Mouse (Mus musculus) heart, embryonic 10.5 days (tissue): Measurements from ENCODE around the gene Klk5. TPM values are rescaled to one million over a fixed set of nuclear protein-coding genes. Genes with fewer than 3 reads are reported as not detected.
A peak's percentile ranks its signal among the peaks of the same experiment; 100 is the strongest.

Source experiments
- DNase-seq: peaks from one replicate; pipeline ENCODE4 v3.0.0-alpha.2; 2017; ENCODE audit warnings: low spot score
- H3K27ac ChIP-seq: fragments of 300-500 bp; sonication (generic); 2 replicates; pipeline ENCODE4 v1.5.1; 2016; ENCODE audit warnings: mild to moderate bottlenecking
- H3K27me3 ChIP-seq: fragments of 300-500 bp; sonication (generic); 2 replicates; pipeline ENCODE4 v1.6.1; 2016; ENCODE audit warnings: mild to moderate bottlenecking; ENCODE audit not compliant: poor library complexity, insufficient read depth, severe bottlenecking
- H3K36me3 ChIP-seq: fragments of 300-500 bp; sonication (generic); 2 replicates; pipeline ENCODE4 v1.6.1; 2016; ENCODE audit warnings: mild to moderate bottlenecking, moderate library complexity
- H3K4me1 ChIP-seq: fragments of 300-500 bp; sonication (generic); 2 replicates; pipeline ENCODE4 v1.6.1; 2016; ENCODE audit warnings: mild to moderate bottlenecking
- H3K4me3 ChIP-seq: fragments of 300-500 bp; sonication (generic); 2 replicates; pipeline ENCODE4 v1.5.1; 2016; ENCODE audit warnings: mild to moderate bottlenecking, moderate library complexity
- H3K9me3 ChIP-seq: fragments of 300-500 bp; sonication (generic); 2 replicates; pipeline ENCODE4 v1.6.1; 2016; ENCODE audit warnings: mild to moderate bottlenecking, moderate library complexity
- WGBS: fragments of 180-500 bp; shearing (Covaris S2); methylation state at CpG from one replicate; pipeline ENCODE4 v1.1.7; 2016; 5-methylcytosine and 5-hydroxymethylcytosine counted together
- polyA plus RNA-seq: library from polyadenylated mRNA; unstranded; fragments of >200 nt; fragmentation: Nextera tagmentation; extraction: Ambion mirVana; gene quantifications from 2 replicates; pipeline ENCODE4 v1.2.1, GENCODE M21; 2016

Klk5 gene
- polyA plus RNA-seq = 0.14 TPM in 1 of 2 replicates, not detected in the other

- Histone ChIP-seq H3K4me3 (no peak within 1 kb of the TSS), H3K27me3 (no peaks in the 10 kb centered on the region), H3K36me3 (no peaks in the 10 kb centered on the region), H3K9me3 (no peaks in the 10 kb centered on the region), H3K27ac (no peak within 1 kb of the TSS), H3K4me1 (no peaks in the 10 kb centered on the region)
- no peak for DNase-seq
- 26% methylated on average over 3 of the region's 3 CpGs for WGBS
Observed at GRCm38 (mm10) chr7:43841701-43842100, at the start of gene Klk5. Klk5 (plus strand) TSS chr7:43841971.

DNA sequence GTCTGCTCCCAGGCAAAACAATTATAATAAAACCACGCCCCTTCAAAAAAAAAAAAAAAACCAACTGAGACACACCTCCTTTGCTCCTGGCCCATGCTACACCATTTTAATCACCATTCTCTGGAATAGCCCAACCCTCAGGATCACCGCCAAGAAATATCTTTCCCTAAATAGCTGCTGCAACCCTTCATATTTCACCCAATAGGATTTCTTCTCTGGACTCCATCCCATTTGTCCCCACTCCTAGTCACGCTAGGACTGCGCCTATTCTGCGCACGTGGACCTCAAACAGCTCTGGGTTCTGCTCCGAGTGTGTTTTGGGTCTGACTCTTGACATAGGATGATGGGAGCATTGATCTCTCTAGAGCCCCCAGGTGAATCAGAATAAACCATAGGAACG lies 45.4 kb upstream of the Klk5 start:
- Histone ChIP-seq H3K27ac (no peak overlapping the region), H3K9me3 (no peaks in the 10 kb centered on the region), H3K4me3 (peak overlapping the region; percentile 68), H3K27me3 (peaks cover 54% of the 10 kb centered on the region), H3K4me1 (peaks cover 12% of the 10 kb centered on the region; the same call in 1 of the 2 replicates), H3K36me3 (no peaks in the 10 kb centered on the region)
- no peak for DNase-seq
- WGBS = 9% methylated on average over 8 of the region's 8 CpGs

GRCm38 (mm10) chr7:43797333-43797769 lies 44.4 kb upstream of the Klk5 start, which contains the start of gene Klk8:
Klk8 (plus strand) TSS chr7:43797577.
- peaks cover 12% of the 10 kb centered on the region; the same call in 1 of the 2 replicates for H3K4me1 ChIP-seq
- H3K36me3 ChIP-seq = no peaks in the 10 kb centered on the region
- no peaks in the 10 kb centered on the region for H3K9me3 ChIP-seq
- H3K4me3 ChIP-seq = peak within 1 kb of the TSS; percentile 68
- DNase-seq = no peak
- H3K27me3 ChIP-seq = peaks cover 54% of the 10 kb centered on the region
- WGBS = under 1% methylated on average over 28 of the region's 28 CpGs
- H3K27ac ChIP-seq = 0 out of 2 replicates have a peak within 1 kb of the TSS, but pooled peaks have one; percentile 38

GRCm38 (mm10) chr7:43797844-43798462 lies 43.8 kb upstream of the Klk5 start:
- H3K27me3 ChIP-seq = peaks cover 54% of the 10 kb centered on the region
- no peak for DNase-seq

DNA sequence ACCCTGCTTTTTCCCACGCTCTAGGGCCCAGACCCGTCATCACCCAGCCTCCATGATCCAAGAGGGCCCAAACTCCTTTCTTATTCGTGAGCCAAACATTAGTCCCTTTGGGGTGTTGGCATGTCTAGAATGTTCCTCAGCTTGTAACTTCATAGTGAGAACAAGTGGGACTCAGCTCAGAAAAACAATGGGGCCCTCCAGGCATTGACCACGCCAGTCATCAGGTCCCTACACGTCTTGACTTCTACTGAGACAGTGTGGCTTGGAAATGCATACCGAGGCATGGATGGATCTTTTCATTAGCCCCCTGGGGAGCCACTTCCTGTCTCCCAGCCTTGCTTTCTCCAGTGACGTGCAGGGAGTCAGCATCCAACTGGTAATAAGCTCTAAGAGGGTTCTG lies 41.9 kb upstream of the Klk5 start:
- Histone ChIP-seq H3K36me3 (no peaks in the 10 kb centered on the region), H3K27me3 (peaks cover 41% of the 10 kb centered on the region), H3K4me1 (peaks cover 12% of the 10 kb centered on the region; the same call in 1 of the 2 replicates), H3K4me3 (no peak overlapping the region), H3K9me3 (no peaks in the 10 kb centered on the region), H3K27ac (no peak overlapping the region)
- no peak for DNase-seq
- WGBS = 67% methylated on average over 7 of the region's 7 CpGs

More at GRCm38 (mm10) chr7:43797844-43798462, 43.8 kb upstream of the Klk5 start:
- H3K4me1 ChIP-seq = peaks cover 12% of the 10 kb centered on the region; the same call in 1 of the 2 replicates
- WGBS = 33% methylated on average over 13 of the region's 13 CpGs
- no peaks in the 10 kb centered on the region for H3K36me3 ChIP-seq
- peak overlapping the region; percentile 68 for H3K4me3 ChIP-seq
- H3K9me3 ChIP-seq = no peaks in the 10 kb centered on the region
- H3K27ac ChIP-seq = no peak overlapping the region

GRCm38 (mm10) chr7:43810994-43811393 lies 30.8 kb upstream of the Klk5 start, which contains the start of gene Klk7:
Klk7 (plus strand) TSS chr7:43811294.
- Histone ChIP-seq H3K27me3 (no peaks in the 10 kb centered on the region; the same call in 1 of the 2 replicates), H3K4me3 (no peak within 1 kb of the TSS), H3K36me3 (no peaks in the 10 kb centered on the region), H3K4me1 (no peaks in the 10 kb centered on the region), H3K9me3 (no peaks in the 10 kb centered on the region), H3K27ac (no peak within 1 kb of the TSS)
- 41% methylated on average over 5 of the region's 5 CpGs for WGBS
- no peak for DNase-seq

DNA sequence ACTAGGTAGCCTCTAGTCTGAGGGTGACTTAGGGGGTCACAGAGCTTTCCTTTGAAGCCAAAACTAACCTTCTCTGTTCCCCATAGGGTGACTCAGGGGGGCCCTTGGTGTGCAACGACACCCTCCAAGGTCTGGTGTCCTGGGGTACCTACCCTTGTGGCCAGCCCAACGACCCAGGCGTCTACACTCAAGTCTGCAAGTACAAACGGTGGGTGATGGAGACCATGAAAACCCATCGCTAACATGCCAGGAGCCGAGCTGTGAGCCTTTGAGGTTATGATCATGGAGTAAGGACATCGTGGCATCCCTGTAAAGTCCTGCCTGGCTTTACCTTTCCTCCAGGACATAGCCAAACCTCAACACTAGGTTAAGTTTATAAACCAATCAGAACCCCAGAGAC lies 26.6 kb upstream of the Klk5 start:
- no peak overlapping the region for H3K27ac ChIP-seq
- DNase-seq = no peak
- H3K36me3 ChIP-seq = no peaks in the 10 kb centered on the region
- no peak overlapping the region for H3K4me3 ChIP-seq
- H3K4me1 ChIP-seq = no peaks in the 10 kb centered on the region
- H3K9me3 ChIP-seq = no peaks in the 10 kb centered on the region
- WGBS = 88% methylated on average over 7 of the region's 7 CpGs
- H3K27me3 ChIP-seq = no peaks in the 10 kb centered on the region; the same call in 1 of the 2 replicates

- Histone ChIP-seq H3K36me3 (no peaks in the 10 kb centered on the region), H3K27me3 (no peaks in the 10 kb centered on the region; the same call in 1 of the 2 replicates), H3K4me1 (no peaks in the 10 kb centered on the region), H3K9me3 (no peaks in the 10 kb centered on the region), H3K27ac (no peak overlapping the region), H3K4me3 (no peak overlapping the region)
- DNase-seq = no peak
Observed at GRCm38 (mm10) chr7:43816746-43817145, 25.0 kb upstream of the Klk5 start.

DNA sequence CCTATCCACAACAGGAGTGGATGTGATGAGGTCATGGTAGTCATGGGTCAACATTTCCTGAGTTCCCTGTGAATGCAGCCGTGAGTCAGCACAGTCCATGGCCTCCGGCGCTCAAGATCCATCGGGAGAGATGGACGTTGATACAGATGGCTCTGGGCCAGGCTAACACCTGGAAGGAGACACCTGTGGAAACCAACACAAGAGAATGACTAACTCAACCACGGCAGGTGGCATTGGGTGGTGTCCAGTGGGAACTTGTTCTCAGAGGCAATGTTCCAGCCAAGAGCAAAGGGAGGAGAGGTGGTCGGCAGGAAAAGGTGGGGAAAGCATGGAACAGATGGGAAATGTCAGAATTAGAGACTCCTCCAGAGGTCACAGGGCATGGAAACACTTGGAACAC lies 20.2 kb upstream of the Klk5 start:
- no peak overlapping the region for H3K4me3 ChIP-seq
- H3K27me3 ChIP-seq = no peaks in the 10 kb centered on the region
- no peaks in the 10 kb centered on the region for H3K4me1 ChIP-seq
- 81% methylated on average over 7 of the region's 7 CpGs for WGBS
- H3K27ac ChIP-seq = no peak overlapping the region
- H3K9me3 ChIP-seq = no peaks in the 10 kb centered on the region
- peak; percentile 43 for DNase-seq
- no peaks in the 10 kb centered on the region for H3K36me3 ChIP-seq

DNA sequence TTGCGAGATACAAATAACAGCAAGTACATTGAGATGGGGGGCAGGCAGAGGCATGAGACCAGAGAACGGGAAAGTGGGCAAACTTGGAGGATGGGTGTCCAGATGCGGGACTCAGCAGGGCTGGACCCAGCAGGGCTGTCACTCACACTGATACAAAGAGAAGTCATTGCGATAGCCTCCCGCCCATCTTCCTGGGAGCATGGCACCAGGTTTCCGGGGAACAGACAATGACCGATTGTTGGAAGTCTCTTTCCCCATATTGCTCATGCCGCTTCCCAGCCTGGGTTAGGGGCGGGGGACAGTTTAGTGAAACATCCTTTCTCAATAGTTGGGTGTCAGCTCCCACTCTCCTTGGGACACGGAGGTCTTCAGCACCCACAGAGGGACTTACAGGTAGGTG lies 17.6 kb upstream of the Klk5 start, which contains the start of gene Klk6:
Gene Klk6, plus strand, starts transcription at position 301 of the 400 bp plus-strand sequence.
- Histone ChIP-seq H3K27ac (no peak within 1 kb of the TSS), H3K36me3 (no peaks in the 10 kb centered on the region), H3K9me3 (0 out of 2 replicates have a peak, but pooled peaks cover 3% of the 10 kb centered on the region), H3K4me3 (no peak within 1 kb of the TSS), H3K4me1 (no peaks in the 10 kb centered on the region), H3K27me3 (no peaks in the 10 kb centered on the region)
- 80% methylated on average over 10 of the region's 10 CpGs for WGBS
- DNase-seq = peak; percentile 68

GRCm38 (mm10) chr7:43826056-43826455 lies 15.7 kb upstream of the Klk5 start:
- WGBS = 84% methylated on average over 5 of the region's 5 CpGs
- Histone ChIP-seq H3K27ac (no peak overlapping the region), H3K4me1 (no peaks in the 10 kb centered on the region), H3K36me3 (no peaks in the 10 kb centered on the region), H3K27me3 (no peaks in the 10 kb centered on the region), H3K9me3 (0 out of 2 replicates have a peak, but pooled peaks cover 3% of the 10 kb centered on the region), H3K4me3 (no peak overlapping the region)
- DNase-seq = peak; percentile 56

GRCm38 (mm10) chr7:43827706-43828105 lies 14.1 kb upstream of the Klk5 start:
- WGBS = 71% methylated on average over 4 of the region's 4 CpGs

GRCm38 (mm10) chr7:43829006-43829405 lies 12.8 kb upstream of the Klk5 start:
- Histone ChIP-seq H3K27ac (no peak overlapping the region), H3K27me3 (no peaks in the 10 kb centered on the region), H3K4me3 (no peak overlapping the region), H3K36me3 (no peaks in the 10 kb centered on the region), H3K4me1 (no peaks in the 10 kb centered on the region), H3K9me3 (0 out of 2 replicates have a peak, but pooled peaks cover 3% of the 10 kb centered on the region)
- DNase-seq = peak; percentile 62
- 86% methylated on average over 8 of the region's 8 CpGs for WGBS

More at GRCm38 (mm10) chr7:43827706-43828105, 14.1 kb upstream of the Klk5 start:
- H3K4me3 ChIP-seq = no peak overlapping the region
- H3K9me3 ChIP-seq = 0 out of 2 replicates have a peak, but pooled peaks cover 3% of the 10 kb centered on the region
- H3K36me3 ChIP-seq = no peaks in the 10 kb centered on the region
- no peak for DNase-seq
- no peak overlapping the region for H3K27ac ChIP-seq
- no peaks in the 10 kb centered on the region for H3K27me3 ChIP-seq
- H3K4me1 ChIP-seq = no peaks in the 10 kb centered on the region
